Mouse (Mus musculus) spleen, adult 18-20 months (tissue): Measurements from ENCODE around the gene Nsfl1c.
"Not testable (repeated sequence)": the region's sequence is repeated elsewhere in the genome, so short reads cannot be mapped to it uniquely, and the experiment has no call there.

Source experiments
- DNase-seq, 2 experiments: peaks; one replicate each; pipeline ENCODE4 v3.0.0; 2022; ENCODE audit warnings: mixed read lengths in 2 of 2

The Nsfl1c gene

DNA sequence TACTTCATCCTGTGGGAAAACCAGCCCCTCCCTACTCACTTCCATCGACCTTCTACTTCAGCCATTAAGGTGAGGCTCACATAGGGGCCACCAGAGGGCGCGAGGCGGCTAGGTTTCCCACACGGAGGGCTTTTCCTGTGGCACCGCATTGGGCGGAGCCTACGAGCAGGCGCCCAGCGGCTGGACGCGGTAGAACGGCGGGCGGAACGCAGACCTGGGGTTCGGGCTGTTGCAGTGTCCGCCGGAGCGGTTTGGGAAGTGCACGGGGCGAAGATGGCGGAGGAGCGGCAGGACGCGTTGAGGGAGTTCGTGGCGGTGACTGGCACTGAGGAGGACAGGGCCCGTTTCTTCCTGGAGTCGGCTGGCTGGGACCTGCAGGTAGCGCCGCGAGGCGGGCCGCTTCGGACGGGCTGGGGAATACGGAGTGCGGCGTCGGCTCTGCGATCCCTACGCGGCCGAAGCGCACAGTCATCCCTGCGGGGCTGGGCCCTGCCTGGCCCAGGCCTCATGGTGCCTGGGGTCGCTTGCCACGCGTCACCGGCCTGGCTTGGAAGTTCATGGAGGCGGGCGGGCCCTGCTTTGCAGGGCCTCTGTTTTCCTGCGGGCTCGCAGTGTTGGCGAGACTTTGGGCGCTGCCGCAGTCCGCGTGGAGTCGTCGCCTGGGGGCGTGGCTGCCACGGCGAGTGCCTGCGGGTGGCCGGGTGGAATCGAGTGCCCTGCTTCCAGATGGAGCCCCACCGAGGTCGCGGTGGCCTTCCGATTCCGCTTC is at the start of gene Nsfl1c:
TSS of gene Nsfl1c (plus strand) at position 148 of the 769 bp plus-strand sequence.
- peak; percentile 85 to 92 for DNase-seq

DNA sequence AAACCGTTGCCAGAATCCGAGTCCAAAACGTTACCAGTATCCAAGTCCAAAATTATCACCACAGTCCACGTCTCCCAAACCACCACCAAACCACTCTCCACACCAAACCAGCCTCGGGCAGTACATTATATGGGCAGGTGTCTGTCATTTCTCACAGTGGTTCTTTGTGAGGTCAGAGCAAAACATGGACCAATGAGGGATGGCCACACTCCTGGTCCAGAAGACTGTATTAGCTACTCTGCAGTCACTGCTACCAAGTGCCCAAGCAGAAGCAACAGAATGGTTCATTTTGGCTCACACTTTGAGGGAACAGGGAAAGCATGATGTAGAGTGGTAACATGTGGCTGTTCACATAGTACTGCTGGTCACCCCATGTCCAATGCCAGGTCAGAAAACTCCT is 17.9 kb upstream of the Nsfl1c start, which contains the start of gene 4921509C19Rik:
TSS of gene 4921509C19Rik (minus strand) at position 101 of the 400 bp plus-strand sequence.
- not testable (repeated sequence) for DNase-seq

DNA sequence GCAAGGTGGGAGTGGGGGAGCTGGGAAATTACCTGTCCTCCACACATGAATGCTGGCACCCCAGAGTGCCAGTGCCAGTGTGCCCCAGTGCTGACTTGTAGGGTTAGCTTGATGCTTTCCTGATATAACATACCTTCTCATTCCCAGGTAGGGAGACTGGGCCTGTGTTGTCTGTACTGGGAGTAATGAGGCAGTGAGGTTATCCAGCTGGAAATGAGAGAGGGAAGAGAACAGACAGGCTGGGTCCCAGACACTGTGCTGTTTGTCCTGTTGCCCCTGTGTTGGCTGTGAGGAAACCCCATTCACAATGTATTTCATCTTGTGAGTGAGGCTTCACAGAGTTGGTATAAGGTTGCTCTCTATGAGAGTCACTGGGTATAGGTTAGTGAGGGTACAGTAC is 7.5 kb upstream of the Nsfl1c start:
- no peak for DNase-seq

DNA sequence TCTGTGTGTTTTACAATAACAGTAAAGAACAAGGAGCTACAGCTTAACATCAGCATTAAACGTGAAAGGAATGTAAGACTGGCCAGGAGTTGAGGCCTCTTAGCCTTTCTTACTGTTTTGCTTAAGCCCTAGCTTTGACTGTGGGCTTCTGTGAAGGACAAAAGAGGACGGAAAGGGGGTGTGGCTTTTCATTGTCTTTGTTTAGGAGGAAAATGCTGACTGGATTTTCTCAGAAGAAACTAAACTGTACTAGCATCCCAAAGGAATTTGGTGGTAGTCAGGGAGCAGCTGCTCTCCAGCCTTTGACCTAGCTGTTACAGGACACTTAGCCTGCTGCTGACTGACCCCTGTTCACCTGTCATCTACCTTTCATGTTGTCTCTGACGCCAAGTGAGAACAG is 4.4 kb downstream of the Nsfl1c start:
- no peak for DNase-seq

DNA sequence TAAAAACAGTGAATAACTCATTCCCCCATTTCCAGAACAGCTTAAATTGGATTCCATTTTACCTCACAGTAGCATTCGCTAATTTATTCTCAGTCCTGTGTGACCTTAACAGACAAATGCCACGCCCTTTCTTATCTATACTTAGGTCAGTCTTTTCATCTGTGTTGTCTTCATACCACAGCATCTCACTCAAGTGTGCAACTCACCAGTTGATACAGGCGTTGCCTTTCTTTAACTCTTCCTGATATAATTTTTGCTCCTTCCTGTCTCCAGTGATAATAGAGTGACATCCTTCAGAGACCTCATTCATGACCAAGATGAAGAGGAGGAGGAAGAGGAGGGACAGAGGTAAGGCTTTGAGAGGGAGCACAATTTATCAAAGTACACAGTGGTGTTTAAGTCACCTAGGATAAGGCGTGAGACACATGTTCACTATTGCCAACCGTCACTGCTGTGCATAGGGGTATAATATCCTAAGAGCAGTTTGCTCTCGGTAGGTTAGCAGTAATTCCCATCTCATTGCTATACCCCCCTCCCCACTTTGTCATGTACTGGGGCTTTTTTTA is 6.5 kb downstream of the Nsfl1c start:
- DNase-seq = no peak

DNA sequence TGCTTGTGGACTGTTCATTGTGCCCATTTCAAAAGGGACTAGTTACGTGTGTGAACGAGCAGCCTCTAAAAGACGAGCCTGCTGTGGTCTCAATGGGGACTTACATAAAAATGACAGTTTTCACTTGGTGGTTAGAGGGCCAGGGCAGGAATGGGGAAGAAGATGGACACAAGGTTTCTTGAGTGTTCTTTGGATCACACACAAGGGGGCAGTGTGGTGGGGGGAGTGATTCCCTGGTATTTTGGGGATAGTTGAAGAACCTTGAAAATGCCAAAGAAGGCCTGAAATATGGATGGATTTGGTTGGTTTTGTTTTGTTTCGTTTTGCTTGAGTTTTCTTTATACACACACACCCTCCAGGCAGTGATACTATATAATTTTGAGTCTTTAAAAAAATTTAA is 10.2 kb downstream of the Nsfl1c start:
- no peak for DNase-seq

DNA sequence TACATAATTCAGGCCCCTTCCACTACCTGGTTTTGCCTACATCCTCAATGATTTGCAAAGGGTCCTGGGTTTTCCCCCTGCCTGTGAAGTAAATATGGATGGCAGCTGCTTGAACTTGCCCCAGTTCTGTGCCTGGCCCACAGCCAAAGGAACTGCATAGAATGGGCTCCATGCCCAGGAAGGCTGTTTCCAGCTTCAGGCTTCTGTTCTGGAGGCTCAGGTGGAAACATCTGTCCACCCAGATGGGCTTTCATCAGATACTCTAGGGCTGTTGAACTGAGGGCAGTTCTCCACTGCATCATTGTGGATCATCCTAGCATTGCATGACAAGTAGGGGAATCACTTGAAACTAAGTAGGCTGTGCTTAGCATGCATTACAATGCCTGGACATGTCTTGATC is 18.2 kb downstream of the Nsfl1c start:
- no peak for DNase-seq

DNA sequence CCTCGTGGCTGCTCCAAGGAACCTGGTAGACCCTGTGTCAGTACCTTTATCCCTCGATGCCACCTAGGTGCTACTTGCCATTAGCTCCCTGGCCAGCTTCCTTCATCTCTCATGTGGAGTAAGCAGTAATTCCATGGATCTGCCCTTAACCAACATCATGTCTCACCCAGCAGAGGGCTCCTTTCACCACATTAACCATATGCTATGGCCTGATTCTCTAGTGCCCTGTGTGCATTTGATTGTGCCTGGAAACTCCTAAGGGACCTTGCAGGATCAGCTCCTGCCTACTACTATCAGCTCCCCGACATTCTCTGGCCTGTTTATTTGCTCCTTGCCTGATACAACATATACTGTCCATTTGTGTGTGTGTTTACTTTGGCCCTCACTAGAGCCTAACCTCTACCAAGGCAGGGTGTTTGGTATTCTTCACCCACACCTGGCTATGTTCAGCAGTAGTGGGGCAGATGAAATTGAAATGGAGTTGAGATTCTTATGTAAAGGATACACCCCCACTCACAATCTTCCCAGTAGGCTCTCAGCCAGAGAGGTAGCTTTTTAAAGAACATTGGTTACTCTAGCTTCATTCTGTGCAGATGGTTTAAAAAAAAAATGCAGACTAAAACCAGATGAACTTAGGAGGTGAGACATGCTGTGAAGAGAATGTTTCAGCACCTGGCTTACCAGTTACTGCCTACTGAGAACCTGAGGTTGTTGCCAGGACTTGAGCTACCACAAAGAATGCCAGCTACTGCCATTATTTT is 19.7 kb downstream of the Nsfl1c start:
- no peak for DNase-seq

DNA sequence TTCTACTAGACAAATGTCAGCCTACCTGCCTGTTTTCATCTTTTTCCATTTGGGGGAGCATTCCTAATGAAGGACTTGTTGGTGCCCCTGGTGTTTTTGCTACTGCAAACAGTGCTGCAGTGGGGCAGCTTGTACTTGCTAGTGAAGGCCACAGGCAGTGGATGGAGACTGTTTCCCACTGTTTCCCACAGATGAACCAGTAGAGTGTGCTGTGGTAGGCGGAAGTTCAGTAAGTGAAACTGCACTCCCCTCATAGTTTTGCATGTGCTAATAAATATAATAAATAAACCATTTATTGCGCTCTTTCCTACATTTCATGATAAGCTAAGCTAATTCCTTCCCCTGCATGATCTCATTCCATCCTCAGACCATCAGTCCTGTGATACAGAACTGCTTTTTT is 25.0 kb downstream of the Nsfl1c start:
- no peak for DNase-seq

DNA sequence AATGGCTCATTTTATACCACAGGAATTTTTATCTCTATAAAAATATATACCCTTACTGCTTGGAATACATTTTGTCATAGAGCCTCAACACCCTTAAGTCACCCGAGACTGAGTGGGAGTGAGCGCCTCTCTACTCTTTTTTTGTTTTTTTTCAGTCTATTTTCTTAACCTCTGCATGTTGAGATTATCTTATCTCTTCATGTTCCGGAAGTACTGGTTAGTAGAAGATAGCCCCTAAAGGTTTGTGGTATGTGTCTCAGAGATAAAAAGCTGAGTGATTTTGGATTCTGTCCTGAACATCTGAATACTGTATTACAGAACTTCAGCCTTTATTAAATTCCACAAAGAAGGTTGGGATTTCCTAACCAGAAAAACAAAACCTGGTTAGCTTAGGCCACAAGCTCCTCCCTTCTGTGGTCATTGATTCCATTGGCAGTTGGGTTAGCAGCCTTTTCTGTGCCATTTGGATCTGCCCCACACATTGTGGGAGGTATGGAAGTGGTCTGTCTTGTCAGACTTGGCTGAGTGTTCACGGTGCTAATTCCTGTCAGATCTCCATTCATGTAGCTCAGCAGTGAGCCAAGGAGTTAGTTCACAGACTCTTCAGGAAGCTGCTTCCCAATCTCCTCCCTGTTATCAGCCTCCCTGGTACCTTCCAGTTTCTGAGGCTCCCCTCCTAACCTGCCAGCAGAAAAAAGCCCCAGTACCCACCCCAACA is 30.5 kb downstream of the Nsfl1c start:
- no peak for DNase-seq

DNA sequence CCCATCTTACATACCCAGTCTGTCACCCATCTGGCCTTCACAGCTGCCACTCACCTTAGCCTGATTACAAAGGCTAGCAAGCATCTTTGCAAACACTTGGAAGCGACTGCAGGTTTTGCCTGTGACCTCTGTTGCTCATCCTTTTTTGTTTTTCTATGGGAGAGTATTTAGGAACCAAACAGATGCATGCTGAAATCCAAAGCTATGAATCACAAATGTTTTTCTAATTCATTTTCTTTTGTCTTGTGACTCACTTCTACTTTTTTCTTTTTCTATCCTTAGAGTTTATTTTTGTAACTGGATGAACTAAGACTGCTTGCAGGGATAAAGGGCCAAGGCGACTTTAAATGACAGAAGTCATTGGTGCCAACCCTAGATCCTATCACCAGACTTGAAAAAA is 31.5 kb downstream of the Nsfl1c start:
- no peak for DNase-seq

DNA sequence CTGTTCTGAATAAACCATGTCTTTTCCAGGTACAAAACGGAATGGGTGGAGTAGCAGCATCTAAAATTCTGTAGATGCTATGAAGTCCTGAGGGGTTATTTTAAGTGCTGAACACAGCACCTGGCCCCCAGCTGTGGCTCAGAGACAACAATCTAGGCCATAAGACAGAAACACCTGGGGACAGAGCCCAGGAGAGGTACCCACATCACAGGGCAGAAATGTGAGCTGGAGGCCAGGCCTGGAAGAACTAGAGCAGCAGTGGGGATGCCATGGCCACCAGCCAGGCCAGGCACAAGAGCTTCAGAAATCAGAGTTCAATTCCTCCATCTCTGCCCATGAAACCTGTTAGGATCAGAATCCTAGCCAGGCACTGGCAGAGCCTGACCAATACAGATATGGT is 34.1 kb downstream of the Nsfl1c start:
- no peak for DNase-seq

DNA sequence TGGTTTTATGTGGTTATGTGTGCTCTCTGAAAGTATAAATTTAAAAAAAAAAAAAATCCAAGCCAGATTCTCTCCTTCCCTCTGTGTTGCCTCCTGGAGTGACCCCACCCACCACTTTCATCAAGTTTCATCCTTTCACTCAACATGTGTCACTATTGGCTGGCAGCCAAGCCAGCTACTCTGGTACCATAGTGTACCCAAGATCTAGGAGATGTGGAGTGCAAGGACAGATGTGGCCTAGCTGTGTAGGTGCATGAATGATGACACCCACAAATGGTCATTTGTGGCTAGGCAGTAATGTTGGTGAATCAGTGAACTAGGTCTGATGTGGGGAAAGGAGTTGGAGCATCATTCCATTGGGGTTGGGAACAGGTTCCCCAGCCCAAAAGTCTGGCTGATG is 35.2 kb downstream of the Nsfl1c start:
- DNase-seq = no peak

DNA sequence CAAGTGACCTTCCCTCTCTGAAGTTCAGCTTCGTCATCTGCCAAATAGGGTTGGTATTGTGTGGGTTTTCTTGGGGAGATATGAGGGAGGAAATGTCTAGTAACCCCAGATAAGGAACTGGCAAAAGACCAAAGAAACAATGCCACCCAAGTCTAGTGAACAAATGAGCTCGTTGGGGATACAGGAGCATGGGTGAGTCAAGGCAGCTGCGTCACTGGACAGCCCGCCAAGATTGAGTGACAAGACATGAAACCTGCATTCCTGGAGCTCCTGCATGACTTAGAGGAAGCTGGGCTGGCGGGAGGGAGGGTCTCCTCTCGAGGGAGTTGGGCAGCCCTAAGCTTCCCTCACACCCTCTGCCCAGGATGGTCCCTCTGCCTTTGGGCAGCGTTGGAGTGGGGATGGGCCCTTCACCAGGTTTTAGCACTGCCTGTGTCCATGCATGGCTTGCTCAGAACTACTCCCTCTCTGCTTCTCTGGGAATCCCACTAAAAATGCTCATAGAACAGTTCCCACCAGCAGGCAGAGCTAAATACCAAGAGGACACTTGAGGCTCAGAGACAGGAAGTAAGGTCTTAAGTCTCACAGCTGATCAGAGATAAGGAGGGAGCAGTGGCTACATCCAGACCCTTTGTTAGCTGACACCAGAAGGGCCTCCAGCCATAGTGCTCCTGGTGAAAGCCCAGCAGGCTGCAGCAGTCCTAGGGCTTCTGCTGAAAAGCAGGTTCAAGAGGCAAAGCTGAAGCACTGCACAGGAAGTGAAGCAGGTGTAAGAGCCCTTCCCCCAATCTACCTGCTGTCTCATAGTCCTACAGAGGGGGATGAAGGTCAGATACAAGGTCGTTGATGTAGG is 36.6 kb downstream of the Nsfl1c start:
- no peak for DNase-seq

DNA sequence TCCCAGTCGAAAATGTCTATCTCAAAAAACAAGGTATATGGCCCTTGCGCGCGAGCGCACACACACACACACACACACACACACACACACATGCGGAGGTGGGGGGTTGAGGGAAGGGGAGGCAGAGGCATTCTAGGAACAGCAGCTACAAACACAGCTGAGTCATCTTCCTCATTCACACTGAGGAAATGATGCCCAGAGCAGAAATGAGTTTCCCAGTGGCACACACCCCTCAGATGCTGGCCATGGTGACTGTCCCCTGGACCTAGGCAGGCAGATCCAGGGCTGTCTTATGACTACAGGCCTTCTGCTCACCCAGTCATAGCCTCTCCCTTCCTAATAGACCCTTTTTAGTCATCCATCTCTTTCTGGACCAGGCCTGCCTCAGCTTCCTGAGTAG is 39.6 kb downstream of the Nsfl1c start:
- no peak for DNase-seq

DNA sequence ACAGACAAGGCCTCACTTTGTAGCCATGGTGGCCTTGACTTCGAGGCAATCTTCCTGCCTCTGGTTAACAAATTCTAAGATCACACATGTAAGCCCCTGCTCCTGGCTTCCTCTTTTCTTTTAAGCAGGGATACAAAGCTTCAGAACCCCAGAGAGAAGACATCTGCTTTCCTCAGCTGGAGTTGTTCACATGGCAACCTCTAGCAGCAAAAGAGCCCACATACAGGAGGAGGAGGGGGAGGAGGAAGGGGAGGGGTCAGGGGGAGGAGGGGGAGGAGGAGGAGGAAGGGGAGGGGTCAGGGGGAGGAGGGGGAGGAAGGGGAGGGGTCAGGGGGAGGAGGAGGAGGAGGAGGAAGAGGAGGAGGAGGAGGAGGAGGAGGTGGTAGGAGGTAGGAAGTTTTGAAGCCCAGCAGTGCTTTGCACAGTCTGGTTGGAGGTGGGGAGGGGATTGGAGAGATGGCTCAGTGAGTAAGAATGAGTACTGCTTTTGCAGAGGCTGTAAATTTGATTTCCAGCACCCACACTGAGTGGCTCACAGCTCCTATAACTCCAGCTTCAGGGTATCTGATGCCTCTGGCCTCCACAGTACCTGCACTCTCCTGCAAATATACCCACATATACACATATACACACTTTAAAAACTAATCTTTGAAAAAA is 42.1 kb downstream of the Nsfl1c start:
- no peak for DNase-seq

DNA sequence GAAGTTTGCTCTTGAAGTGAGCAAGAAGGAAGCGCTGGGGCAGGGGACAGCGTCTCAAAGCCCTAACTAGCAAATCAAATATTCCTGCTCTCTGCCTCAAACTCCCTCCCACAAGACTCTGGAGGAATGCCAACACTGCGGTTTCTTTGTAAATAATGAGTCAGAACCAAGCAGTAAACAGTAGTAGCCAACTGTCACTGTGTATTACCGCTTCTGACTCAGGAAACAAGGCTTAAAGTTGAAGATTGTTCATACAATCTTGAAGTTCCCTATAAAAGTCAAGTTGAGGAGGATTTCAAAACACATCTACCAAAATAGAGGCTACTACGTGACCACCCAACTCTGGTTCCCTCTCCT is 42.6 kb downstream of the Nsfl1c start:
- no peak for DNase-seq

DNA sequence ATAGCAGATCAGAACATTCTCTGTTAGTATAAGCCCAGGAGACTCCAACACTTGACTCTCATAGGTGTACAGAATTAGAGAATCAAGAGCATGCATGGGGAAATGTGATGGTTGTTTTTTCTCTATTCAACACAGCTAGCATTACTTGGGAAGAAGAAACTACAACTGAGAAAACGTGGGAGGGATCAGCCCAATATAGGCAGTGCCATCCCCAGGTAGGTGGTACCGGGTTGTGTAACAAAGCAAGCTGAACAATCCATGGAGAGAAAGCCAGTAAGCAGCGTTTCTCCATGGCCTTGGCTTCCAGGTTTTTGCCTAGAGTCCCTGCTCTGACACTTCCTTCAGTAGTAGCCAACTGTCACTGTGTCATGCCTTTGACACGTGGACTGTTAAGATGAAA is 44.7 kb downstream of the Nsfl1c start:
- DNase-seq = no peak

DNA sequence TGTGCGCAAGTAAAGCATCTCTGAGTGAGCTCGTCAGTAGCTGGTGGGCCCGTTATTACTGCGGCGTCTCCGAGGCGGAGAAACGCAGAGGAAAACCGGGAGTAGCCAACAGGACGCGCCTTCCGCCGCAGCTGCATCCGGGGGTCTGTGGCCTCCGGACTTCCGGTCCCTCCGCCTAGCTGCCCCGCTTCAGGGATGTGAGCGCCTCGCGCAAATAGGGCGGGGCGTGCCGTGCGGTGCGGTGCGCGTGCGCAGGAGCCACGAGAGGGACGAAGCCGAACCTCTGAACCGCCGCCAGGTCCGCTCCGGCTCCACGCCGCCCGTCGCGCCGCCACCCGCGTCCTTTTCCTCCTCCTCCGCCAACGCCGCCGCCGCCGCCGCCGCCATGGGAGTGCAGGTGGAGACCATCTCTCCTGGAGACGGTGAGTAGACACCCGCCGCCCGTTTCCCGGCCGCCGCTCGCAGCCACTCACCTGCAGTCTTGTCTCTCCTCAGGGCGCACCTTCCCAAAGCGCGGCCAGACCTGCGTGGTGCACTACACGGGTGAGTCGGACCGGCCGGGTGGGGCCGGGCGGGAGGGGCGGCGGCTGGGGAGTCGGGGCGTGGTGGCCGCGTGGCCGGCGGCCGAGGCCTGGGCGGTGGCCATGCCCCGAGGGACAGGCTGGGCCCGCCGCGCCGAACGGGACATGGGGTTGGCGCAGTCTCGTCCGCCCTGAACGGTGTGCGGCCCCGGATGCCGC is 48.5 kb downstream of the Nsfl1c start, which contains the start of gene Fkbp1a:
TSS of gene Fkbp1a (plus strand) at position 161 of the 740 bp plus-strand sequence.
- peak; percentile 91 to 96 for DNase-seq

DNA sequence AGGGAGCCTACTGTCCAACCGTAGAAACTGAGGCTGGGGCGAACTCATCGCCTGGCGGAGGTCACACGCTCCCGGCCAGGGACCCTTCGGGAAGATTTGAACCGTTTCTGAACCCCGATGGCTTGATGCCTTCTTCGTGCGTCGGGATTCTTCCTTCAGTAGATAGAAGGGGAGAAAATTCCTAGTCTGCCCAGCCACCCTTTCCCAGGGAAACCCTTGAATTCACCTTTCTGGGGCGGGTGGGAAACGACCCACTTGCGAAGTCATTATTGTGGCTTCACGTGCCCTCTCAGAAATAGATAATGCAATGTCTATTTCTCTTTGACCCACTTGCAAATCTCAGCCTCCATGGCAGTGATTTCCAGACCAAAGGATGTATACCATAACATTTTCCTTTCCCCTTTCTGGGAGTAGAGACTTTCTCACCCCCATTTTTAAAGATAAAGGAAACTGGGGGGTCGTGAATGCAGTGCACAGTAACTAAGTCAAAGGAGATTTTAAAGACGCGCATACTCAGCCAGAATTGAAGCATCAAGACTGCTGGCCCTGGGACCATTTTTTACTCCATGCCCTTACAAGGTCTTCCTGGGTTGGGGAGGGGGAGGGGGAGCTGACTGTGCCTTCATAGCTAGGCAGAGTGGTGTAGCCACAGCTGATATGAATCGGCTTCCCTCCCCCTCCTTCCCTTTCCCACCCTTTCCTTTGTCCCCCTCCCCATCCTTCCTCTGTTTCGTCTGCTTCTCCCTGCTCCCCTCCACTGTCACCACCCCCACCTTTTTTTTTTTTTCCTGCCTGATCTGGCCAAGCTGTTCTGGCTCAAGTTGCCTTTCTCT is 49.3 kb downstream of the Nsfl1c start:
- DNase-seq = peak in 1 of 2 experiments; percentile 16
